Mouse (Mus musculus) embryonic facial prominence, embryonic 14.5 days (tissue): Measurements from ENCODE around the gene Rnaseh2a. TPM values are rescaled to one million over a fixed set of nuclear protein-coding genes. Genes with fewer than 3 reads are reported as not detected.

ENCODE experiments used
- ATAC-seq: fragments of 200-750 bp; cut with Nextera tagmentation; 2 replicates; pipeline ENCODE4 v1.8.0; 2017; ENCODE audit warnings: low read depth, moderate number of reproducible peaks, moderate TSS enrichment
- DNase-seq: peaks from one replicate; pipeline ENCODE4 v3.0.0-alpha.2; 2015; ENCODE audit warnings: low spot score
- H3K27ac ChIP-seq: fragments of 300-500 bp; sonication (generic); replicated peaks from 2 replicates; pipeline ENCODE4 v1.5.1; 2014; ENCODE audit warnings: low read depth, mild to moderate bottlenecking, low read length, moderate library complexity
- H3K27me3 ChIP-seq: fragments of 300-500 bp; sonication (generic); replicated peaks from 2 replicates; pipeline ENCODE4 v1.6.1; 2014; ENCODE audit warnings: low read length; ENCODE audit not compliant: control insufficient read depth, insufficient read depth
- H3K36me3 ChIP-seq: fragments of 300-500 bp; sonication (generic); 2 replicates; pipeline ENCODE4 v1.6.1; 2014; ENCODE audit warnings: low read length, mixed read lengths; ENCODE audit not compliant: control insufficient read depth, insufficient read depth
- H3K4me1 ChIP-seq: fragments of 300-500 bp; sonication (generic); 2 replicates; pipeline ENCODE4 v1.6.1; 2014; ENCODE audit warnings: antibody characterized with exemption, low read length; ENCODE audit not compliant: control insufficient read depth, insufficient read depth
- H3K4me2 ChIP-seq: fragments of 300-500 bp; sonication (generic); 2 replicates; pipeline ENCODE4 v1.6.1; 2014; ENCODE audit warnings: low read depth, mild to moderate bottlenecking, low read length, moderate library complexity, mixed read lengths
- H3K4me3 ChIP-seq: fragments of 300-500 bp; sonication (generic); 2 replicates; pipeline ENCODE4 v1.5.1; 2014; ENCODE audit warnings: low read depth, mild to moderate bottlenecking, low read length
- H3K9ac ChIP-seq: fragments of 300-500 bp; sonication (generic); 2 replicates; pipeline ENCODE4 v1.6.1; 2014; ENCODE audit warnings: low read depth, mild to moderate bottlenecking, low read length, moderate library complexity, mixed read lengths
- H3K9me3 ChIP-seq: fragments of 300-500 bp; sonication (generic); 2 replicates; pipeline ENCODE4 v1.6.1; 2016; ENCODE audit warnings: low read length; ENCODE audit not compliant: control insufficient read depth
- WGBS: fragments of 180-500 bp; shearing (Covaris S2); extraction: QIAGEN DNeasy Blood & Tissue Kit; methylation state at CpG from one replicate; pipeline ENCODE4 v1.1.7; 2014; 5-methylcytosine and 5-hydroxymethylcytosine counted together
- polyA plus RNA-seq: library from polyadenylated mRNA; unstranded; fragments of >200 nt; fragmentation: Nextera tagmentation; extraction: Ambion mirVana; gene quantifications from 2 replicates; pipeline ENCODE4 v1.2.1, GENCODE M21; 2014

The Rnaseh2a gene
- polyA plus RNA-seq, 1 experiment from 2014 or later: 73.7 TPM

GRCm38 (mm10) chr8:84934860-84935259, 34.7 kb downstream of the Rnaseh2a start:
- no peaks in the 10 kb centered on the region for H3K36me3 ChIP-seq
- 2% methylated on average over 15 of the region's 15 CpGs for WGBS
- H3K9me3 ChIP-seq: 0 out of 2 replicates have a peak, but pooled peaks cover 5% of the 10 kb centered on the region
- peak overlapping the region; percentile 1; the same call in 1 of the 2 replicates for H3K4me2 ChIP-seq
- DNase-seq (peak; percentile 84), ATAC-seq (peak; percentile 76)
- peak overlapping the region; percentile 0; the same call in 1 of the 2 replicates for H3K4me3 ChIP-seq
- H3K27me3 ChIP-seq: peaks cover 68% of the 10 kb centered on the region
- peaks cover 7% of the 10 kb centered on the region; the same call in 1 of the 2 replicates for H3K4me1 ChIP-seq
- no peak overlapping the region for H3K9ac ChIP-seq
- no peak overlapping the region for H3K27ac ChIP-seq

- Histone ChIP-seq H3K4me1 (peaks cover 11% of the 10 kb centered on the region), H3K9ac (no peak overlapping the region), H3K9me3 (0 out of 2 replicates have a peak, but pooled peaks cover 4% of the 10 kb centered on the region), H3K36me3 (no peaks in the 10 kb centered on the region), H3K27ac (no peak overlapping the region), H3K4me2 (no peak overlapping the region), H3K27me3 (peaks cover 72% of the 10 kb centered on the region), H3K4me3 (no peak overlapping the region)
- 81% methylated on average over 16 of the region's 16 CpGs for WGBS
- DNase-seq (no peak), ATAC-seq (no peak)
These were observed 35.6 kb downstream of the Rnaseh2a start for GRCm38 (mm10) chr8:84933767-84934559.

- ATAC-seq: no peak
- H3K4me2 ChIP-seq: no peak overlapping the region
These were observed 39.0 kb downstream of the Rnaseh2a start for GRCm38 (mm10) chr8:84930582-84930981.

GRCm38 (mm10) chr8:84928456-84929306, 40.9 kb downstream of the Rnaseh2a start:
- peaks cover 6% of the 10 kb centered on the region; the same call in 1 of the 2 replicates for H3K4me1 ChIP-seq
- DNase-seq: peak; percentile 69
- H3K4me2 ChIP-seq: peak overlapping the region; percentile 70
- no peak overlapping the region for H3K27ac ChIP-seq
- peak; percentile 84 for ATAC-seq
- peak overlapping the region; percentile 40 for H3K4me3 ChIP-seq
- H3K9me3 ChIP-seq: no peaks in the 10 kb centered on the region
- no peaks in the 10 kb centered on the region for H3K36me3 ChIP-seq
- 3% methylated on average over 40 of the region's 52 CpGs for WGBS
- peak overlapping the region; percentile 34 for H3K9ac ChIP-seq
- peaks cover 23% of the 10 kb centered on the region for H3K27me3 ChIP-seq

More at GRCm38 (mm10) chr8:84930582-84930981, 39.0 kb downstream of the Rnaseh2a start:
- H3K27me3 ChIP-seq: peaks cover 42% of the 10 kb centered on the region
- 86% methylated on average over 13 of the region's 13 CpGs for WGBS
- H3K27ac ChIP-seq: no peak overlapping the region
- H3K4me1 ChIP-seq: peaks cover 6% of the 10 kb centered on the region; the same call in 1 of the 2 replicates
- DNase-seq: no peak
- H3K9me3 ChIP-seq: no peaks in the 10 kb centered on the region
- no peaks in the 10 kb centered on the region for H3K36me3 ChIP-seq
- H3K9ac ChIP-seq: no peak overlapping the region
- H3K4me3 ChIP-seq: no peak overlapping the region

DNA sequence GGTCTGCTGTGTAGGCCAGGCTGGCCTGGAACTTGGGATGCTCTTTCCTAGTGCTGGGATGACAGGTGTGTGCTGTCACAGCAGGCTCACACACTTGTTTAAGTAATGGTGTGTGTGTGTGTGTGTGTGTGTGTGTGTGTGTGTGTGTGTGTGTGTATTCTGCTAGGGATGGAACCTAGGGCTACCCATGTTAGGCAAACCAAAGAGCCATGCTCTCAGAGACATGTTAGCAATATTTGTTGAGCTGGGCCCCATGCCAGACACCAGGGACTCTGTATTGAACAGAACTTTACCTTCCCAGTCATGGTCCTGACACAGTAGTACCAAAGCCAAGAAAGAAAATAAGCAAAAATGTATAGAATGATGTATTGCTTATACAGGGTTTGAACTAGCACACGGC, 42.1 kb downstream of the Rnaseh2a start:
- DNase-seq (no peak), ATAC-seq (no peak)
- peaks cover 21% of the 10 kb centered on the region for H3K27me3 ChIP-seq
- WGBS: 74% methylated on average over 1 of the region's 1 CpGs
- no peak overlapping the region for H3K4me2 ChIP-seq
- peaks cover 6% of the 10 kb centered on the region; the same call in 1 of the 2 replicates for H3K4me1 ChIP-seq
- no peak overlapping the region for H3K9ac ChIP-seq
- H3K27ac ChIP-seq: no peak overlapping the region
- H3K36me3 ChIP-seq: no peaks in the 10 kb centered on the region
- H3K4me3 ChIP-seq: no peak overlapping the region
- no peaks in the 10 kb centered on the region for H3K9me3 ChIP-seq

DNA sequence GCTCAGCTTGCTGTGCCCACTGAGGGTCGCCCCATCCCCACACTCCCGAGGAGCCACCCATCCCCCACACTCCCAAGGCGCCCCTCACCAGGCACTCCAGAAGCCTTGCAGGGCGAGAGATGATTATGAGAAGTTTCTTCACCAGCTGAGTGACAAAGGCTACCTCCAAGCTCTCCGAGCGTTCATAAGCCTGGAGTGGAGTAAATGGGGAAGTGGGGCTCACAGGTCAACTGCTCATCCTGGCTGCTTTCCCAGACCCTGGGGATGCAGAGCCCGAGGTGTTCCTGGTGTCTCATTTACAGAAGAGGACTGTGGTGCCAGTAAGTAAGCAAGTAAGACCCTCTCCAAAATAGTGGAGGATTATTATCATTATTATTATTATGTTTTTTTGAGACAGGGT, 44.0 kb downstream of the Rnaseh2a start:
- WGBS: 67% methylated on average over 7 of the region's 7 CpGs
- no peaks in the 10 kb centered on the region for H3K9me3 ChIP-seq
- ATAC-seq (no peak), DNase-seq (no peak)
- H3K4me3 ChIP-seq: no peak overlapping the region
- no peak overlapping the region for H3K27ac ChIP-seq
- peaks cover 6% of the 10 kb centered on the region; the same call in 1 of the 2 replicates for H3K4me1 ChIP-seq
- no peaks in the 10 kb centered on the region for H3K36me3 ChIP-seq
- H3K9ac ChIP-seq: no peak overlapping the region
- H3K27me3 ChIP-seq: peaks cover 15% of the 10 kb centered on the region
- H3K4me2 ChIP-seq: no peak overlapping the region

DNA sequence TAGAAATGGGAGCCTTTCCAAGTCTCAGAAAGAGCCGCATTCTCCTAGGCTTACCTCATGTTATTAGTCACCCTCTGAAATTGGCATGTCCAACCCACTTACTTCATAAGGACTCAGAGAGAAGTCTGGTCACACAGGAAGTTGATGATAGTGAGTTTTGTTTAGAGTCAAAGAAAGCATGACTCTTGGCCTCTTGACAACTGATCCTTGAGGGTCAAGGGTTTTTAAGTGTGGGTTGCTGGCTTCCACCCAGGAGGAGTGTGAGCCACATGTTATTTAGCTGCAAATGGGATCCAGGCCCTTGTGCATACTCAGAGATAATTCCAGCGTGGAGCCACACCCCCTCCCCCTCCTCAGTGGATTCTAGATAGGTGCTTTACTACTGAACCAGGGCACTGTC, 48.0 kb downstream of the Rnaseh2a start:
- Histone ChIP-seq H3K27ac (no peak overlapping the region), H3K4me1 (no peaks in the 10 kb centered on the region), H3K27me3 (no peaks in the 10 kb centered on the region), H3K4me3 (no peak overlapping the region), H3K36me3 (no peaks in the 10 kb centered on the region), H3K4me2 (no peak overlapping the region), H3K9ac (no peak overlapping the region), H3K9me3 (no peaks in the 10 kb centered on the region)
- 71% methylated on average over 2 of the region's 2 CpGs for WGBS
- no peak for ATAC-seq
- DNase-seq: no peak

GRCm38 (mm10) chr8:84918646-84919045, 50.9 kb downstream of the Rnaseh2a start:
- peaks cover 5% of the 10 kb centered on the region; the same call in 1 of the 2 replicates for H3K9me3 ChIP-seq
- no peak overlapping the region for H3K27ac ChIP-seq
- no peaks in the 10 kb centered on the region for H3K4me1 ChIP-seq
- H3K27me3 ChIP-seq: peaks cover 5% of the 10 kb centered on the region
- no peak for DNase-seq
- ATAC-seq: no peak
- H3K4me3 ChIP-seq: no peak overlapping the region
- H3K4me2 ChIP-seq: no peak overlapping the region
- no peak overlapping the region for H3K9ac ChIP-seq
- 93% methylated on average over 15 of the region's 15 CpGs for WGBS
- no peaks in the 10 kb centered on the region for H3K36me3 ChIP-seq
